Mouse (Mus musculus) small intestine, adult 2 months (tissue): ENCODE measurements around the gene Traf3ip3.

Experiments
- CTCF ChIP-seq: fragments of 200-500 bp; IDR thresholded peaks from 2 replicates; pipeline ENCODE4 v1.5.1; 2012; ENCODE audit warnings: low read depth, mild to moderate bottlenecking, control low read depth, inconsistent platforms, low read length, moderate library complexity, mixed read lengths; ENCODE audit not compliant: insufficient replicate concordance, insufficient read length; ENCODE audit errors: extremely low read depth
- POLR2A ChIP-seq: fragments of 200-500 bp; IDR thresholded peaks from 2 replicates; pipeline ENCODE4 v1.6.1; 2012; ENCODE audit warnings: low read depth, mild to moderate bottlenecking, control low read depth, inconsistent platforms, low read length, moderate library complexity

DNA sequence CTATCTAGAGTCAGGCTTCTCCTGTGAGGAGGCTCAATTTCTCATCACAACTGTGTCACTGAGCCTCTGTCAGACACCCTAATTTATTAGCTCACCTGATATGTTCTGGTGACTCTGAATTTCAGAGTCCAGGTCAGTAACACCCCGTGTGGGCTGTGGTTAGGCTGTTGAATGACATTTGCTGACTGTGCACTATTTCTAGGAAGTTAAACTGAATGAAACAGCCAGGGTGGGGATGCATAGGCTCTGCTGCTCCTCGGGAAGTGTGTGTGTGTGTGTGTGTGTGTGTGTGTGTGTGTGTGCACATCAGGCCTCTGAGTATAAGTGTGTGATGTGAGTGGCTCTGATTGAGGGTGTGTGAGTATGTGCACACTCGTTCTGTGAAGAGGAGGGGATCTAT lies 62.8 kb downstream of the Traf3ip3 start:
- TF ChIP-seq CTCF (no peak), POLR2A (no peak)
